Mouse (Mus musculus) liver, embryonic 16.5 days (tissue): ENCODE measurements at regions not wholly inside any gene's neighbourhood (a gene's known extent, or its start where the extent isn't known, plus 50 kb on each side); places are given as distances from the start of the nearest gene placed in this dataset.

Experiments
- ATAC-seq: fragments of 200-750 bp; cut with Nextera tagmentation; 2 replicates; pipeline ENCODE4 v1.8.0; 2017; ENCODE audit warnings: low read depth, mild to moderate bottlenecking, moderate number of reproducible peaks, moderate library complexity
- H3K27ac ChIP-seq: fragments of 300-500 bp; sonication (generic); 2 replicates; pipeline ENCODE4 v1.5.1; 2014; ENCODE audit warnings: mild to moderate bottlenecking, low read length
- H3K27me3 ChIP-seq: fragments of 300-500 bp; sonication (generic); 2 replicates; pipeline ENCODE4 v1.6.1; 2014; ENCODE audit warnings: low read depth, low read length, mixed read lengths; ENCODE audit not compliant: control insufficient read depth, insufficient read depth
- H3K36me3 ChIP-seq: fragments of 300-500 bp; sonication (generic); 2 replicates; pipeline ENCODE4 v1.6.1; 2014; ENCODE audit warnings: mild to moderate bottlenecking; ENCODE audit not compliant: control insufficient read depth, insufficient read depth
- H3K4me1 ChIP-seq: fragments of 300-500 bp; sonication (generic); 2 replicates; pipeline ENCODE4 v1.6.1; 2014; ENCODE audit warnings: low read depth, low read length, mixed read lengths; ENCODE audit not compliant: control insufficient read depth
- H3K4me2 ChIP-seq: fragments of 300-500 bp; sonication (generic); 2 replicates; pipeline ENCODE4 v1.6.1; 2014; ENCODE audit warnings: low read depth, low read length, mixed read lengths
- H3K4me3 ChIP-seq: fragments of 300-500 bp; sonication (generic); 2 replicates; pipeline ENCODE4 v1.5.1; 2014; ENCODE audit warnings: low read depth, mild to moderate bottlenecking, low read length
- H3K9ac ChIP-seq: fragments of 300-500 bp; sonication (generic); 2 replicates; pipeline ENCODE4 v1.6.1; 2014; ENCODE audit warnings: low read depth, low read length
- H3K9me3 ChIP-seq: fragments of 300-500 bp; sonication (generic); replicated peaks from 2 replicates; pipeline ENCODE4 v1.6.1; 2016; ENCODE audit warnings: low read length; ENCODE audit not compliant: control insufficient read depth
- WGBS: fragments of 180-500 bp; shearing (Covaris S2); extraction: QIAGEN DNeasy Blood & Tissue Kit; methylation state at CpG from one replicate; pipeline ENCODE4 v1.1.7; 2014; ENCODE audit not compliant: insufficient replicate concordance; 5-methylcytosine and 5-hydroxymethylcytosine counted together

DNA sequence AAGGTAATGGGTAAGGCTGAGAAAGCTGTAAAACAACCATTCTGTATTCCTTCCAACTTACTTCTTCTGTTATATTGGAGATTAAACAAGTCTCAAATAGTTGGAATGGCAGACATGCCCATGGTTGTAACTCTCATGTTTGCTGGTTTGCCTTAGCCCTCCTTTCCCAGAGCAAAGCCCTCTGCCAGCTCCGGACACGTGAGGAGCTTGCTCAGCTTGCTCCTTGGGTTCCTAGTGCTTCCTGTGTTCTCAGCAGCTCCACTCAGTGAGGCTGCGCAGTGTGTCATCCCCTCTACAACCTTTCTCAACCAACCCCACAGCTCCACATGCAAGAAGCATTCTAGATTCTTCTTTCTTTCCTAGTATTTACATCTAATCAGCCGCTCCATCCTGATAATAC is 193.3 kb upstream of the Tmem45b start:
- Histone ChIP-seq H3K4me2 (no peak overlapping the region), H3K4me1 (no peaks in the 10 kb centered on the region), H3K36me3 (no peaks in the 10 kb centered on the region), H3K9ac (no peak overlapping the region), H3K27me3 (no peaks in the 10 kb centered on the region), H3K9me3 (no peaks in the 10 kb centered on the region), H3K27ac (no peak overlapping the region), H3K4me3 (no peak overlapping the region)
- ATAC-seq: no peak
- WGBS: 66% methylated on average over 4 of the region's 4 CpGs

DNA sequence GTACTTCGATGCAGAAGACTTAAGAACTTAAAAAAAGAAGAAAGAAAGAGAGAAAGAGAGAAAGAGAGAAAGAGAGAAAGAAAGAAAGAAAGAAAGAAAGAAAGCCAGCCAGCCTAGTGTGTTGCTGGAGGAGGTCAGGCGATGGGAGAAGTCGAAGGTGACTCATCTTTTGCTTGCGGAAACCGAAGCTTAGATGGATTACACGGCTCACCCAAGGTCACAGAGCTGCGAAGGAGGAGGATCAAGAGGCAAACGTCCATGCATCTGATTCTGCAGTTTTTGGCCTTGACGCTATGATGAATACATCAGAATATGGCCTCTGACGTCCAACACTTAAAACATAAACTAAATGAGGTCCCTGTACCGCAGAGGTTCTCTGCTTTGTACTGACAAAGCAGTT is 192.4 kb upstream of the Tmem45b start:
- Histone ChIP-seq H3K27me3 (no peaks in the 10 kb centered on the region), H3K4me2 (no peak overlapping the region), H3K4me1 (no peaks in the 10 kb centered on the region), H3K9ac (no peak overlapping the region), H3K27ac (no peak overlapping the region), H3K4me3 (no peak overlapping the region), H3K36me3 (no peaks in the 10 kb centered on the region), H3K9me3 (no peaks in the 10 kb centered on the region)
- 67% methylated on average over 11 of the region's 11 CpGs for WGBS
- ATAC-seq: no peak

DNA sequence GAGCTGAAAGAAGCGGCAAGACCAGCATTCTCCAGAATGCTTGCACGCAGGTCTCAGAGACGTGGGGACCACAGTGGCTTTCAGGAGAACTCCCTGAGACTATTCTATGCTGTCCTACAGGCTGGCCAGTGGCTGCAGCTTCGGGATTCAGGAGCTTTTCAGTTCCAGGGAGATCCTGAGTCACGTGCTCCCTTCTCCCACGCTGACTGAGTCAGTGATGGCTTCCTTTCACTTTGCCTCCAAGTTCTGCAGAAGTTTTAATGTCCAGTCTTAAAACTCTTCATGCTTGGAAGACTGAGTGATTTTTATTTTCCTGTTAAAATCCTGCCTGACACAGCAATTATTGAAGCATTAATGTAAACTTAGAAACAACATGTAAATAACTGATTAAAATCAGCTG is 190.5 kb upstream of the Tmem45b start:
- Histone ChIP-seq H3K9me3 (no peaks in the 10 kb centered on the region), H3K36me3 (no peaks in the 10 kb centered on the region), H3K27ac (no peak overlapping the region), H3K4me2 (no peak overlapping the region), H3K27me3 (no peaks in the 10 kb centered on the region), H3K4me1 (no peaks in the 10 kb centered on the region), H3K9ac (no peak overlapping the region), H3K4me3 (no peak overlapping the region)
- WGBS: 57% methylated on average over 6 of the region's 6 CpGs
- ATAC-seq: no peak

- Histone ChIP-seq H3K36me3 (no peaks in the 10 kb centered on the region), H3K9me3 (no peaks in the 10 kb centered on the region), H3K4me3 (no peak overlapping the region), H3K4me2 (no peak overlapping the region), H3K4me1 (no peaks in the 10 kb centered on the region), H3K27ac (no peak overlapping the region), H3K9ac (no peak overlapping the region), H3K27me3 (no peaks in the 10 kb centered on the region)
- WGBS: 67% methylated on average over 7 of the region's 7 CpGs
- no peak for ATAC-seq
Measured at GRCm38 (mm10) chr9:31654213-31654612, 190.0 kb upstream of the Tmem45b start.

- Histone ChIP-seq H3K4me3 (no peak overlapping the region), H3K27me3 (no peaks in the 10 kb centered on the region), H3K9ac (no peak overlapping the region), H3K27ac (no peak overlapping the region), H3K4me2 (no peak overlapping the region), H3K9me3 (no peaks in the 10 kb centered on the region), H3K4me1 (no peaks in the 10 kb centered on the region), H3K36me3 (no peaks in the 10 kb centered on the region)
- 53% methylated on average over 3 of the region's 3 CpGs for WGBS
- no peak for ATAC-seq
Measured at GRCm38 (mm10) chr9:31653788-31654187, 189.5 kb upstream of the Tmem45b start.

DNA sequence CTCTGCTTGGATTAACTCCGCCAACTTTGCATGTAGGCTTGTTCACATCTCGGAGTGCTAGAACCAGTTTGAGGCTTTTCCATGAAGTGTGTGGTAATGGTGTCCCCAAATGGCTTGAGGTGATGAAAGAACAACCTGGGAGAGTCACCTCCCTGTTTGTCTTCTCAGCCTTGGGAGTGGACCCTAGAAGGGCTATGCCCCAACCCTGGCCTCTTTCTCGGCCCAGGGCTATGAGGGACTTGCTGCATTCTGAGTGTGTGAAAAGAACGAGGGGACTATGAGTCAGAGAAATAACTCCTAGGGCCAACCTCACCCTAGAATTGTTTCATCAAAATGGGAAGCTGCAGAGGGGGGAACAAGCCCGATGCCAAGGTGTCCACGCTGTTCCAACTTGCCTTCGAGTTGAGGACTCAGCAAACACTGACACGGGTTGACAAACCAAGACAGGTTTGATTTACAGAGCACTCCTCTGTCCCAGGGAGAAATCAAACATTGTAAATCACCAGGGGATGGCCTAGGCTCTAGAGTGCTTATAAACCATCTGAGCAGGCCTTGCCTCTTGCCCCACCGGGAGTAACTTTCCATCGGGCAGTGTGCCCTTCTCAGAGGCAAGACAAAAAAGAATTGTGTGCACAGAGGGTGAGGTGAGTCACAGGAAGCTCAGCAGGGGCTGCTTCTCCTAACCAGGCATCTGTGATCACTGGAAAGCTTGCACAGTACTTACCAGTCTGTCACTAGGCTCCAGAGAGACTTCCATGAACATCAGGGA is 186.3 kb upstream of the Tmem45b start:
- H3K9me3 ChIP-seq: no peaks in the 10 kb centered on the region
- no peak overlapping the region for H3K4me3 ChIP-seq
- H3K27me3 ChIP-seq: no peaks in the 10 kb centered on the region
- H3K4me2 ChIP-seq: no peak overlapping the region
- no peak for ATAC-seq
- WGBS: 64% methylated on average over 10 of the region's 10 CpGs
- no peaks in the 10 kb centered on the region for H3K4me1 ChIP-seq
- H3K9ac ChIP-seq: no peak overlapping the region
- no peaks in the 10 kb centered on the region for H3K36me3 ChIP-seq
- H3K27ac ChIP-seq: no peak overlapping the region

DNA sequence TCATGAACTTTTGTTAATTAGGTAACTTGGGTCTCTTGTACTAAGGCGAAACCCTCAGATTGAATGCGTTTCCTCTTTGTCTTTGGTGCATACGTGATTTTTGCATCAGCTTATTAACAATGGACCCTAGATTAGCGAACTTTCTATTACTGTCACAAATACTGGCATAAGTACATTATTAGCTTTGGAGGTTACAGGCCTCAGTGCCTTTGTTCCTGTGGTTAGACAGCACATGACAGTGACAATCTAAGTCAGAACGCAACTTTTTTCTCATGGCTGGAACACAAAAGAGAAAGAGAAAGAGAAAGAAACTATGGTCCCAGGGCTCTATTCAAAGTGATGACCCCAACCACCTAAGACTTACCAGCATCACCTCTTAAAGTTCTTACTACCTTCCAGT is 184.8 kb upstream of the Tmem45b start:
- H3K36me3 ChIP-seq: no peaks in the 10 kb centered on the region
- WGBS: 70% methylated on average over 5 of the region's 5 CpGs
- H3K9me3 ChIP-seq: no peaks in the 10 kb centered on the region
- no peaks in the 10 kb centered on the region for H3K4me1 ChIP-seq
- ATAC-seq: no peak
- H3K27ac ChIP-seq: no peak overlapping the region
- no peak overlapping the region for H3K4me2 ChIP-seq
- H3K9ac ChIP-seq: no peak overlapping the region
- no peaks in the 10 kb centered on the region for H3K27me3 ChIP-seq
- H3K4me3 ChIP-seq: no peak overlapping the region

- 67% methylated on average over 9 of the region's 9 CpGs for WGBS
- Histone ChIP-seq H3K4me3 (no peak overlapping the region), H3K9ac (no peak overlapping the region), H3K4me2 (no peak overlapping the region), H3K27ac (no peak overlapping the region), H3K36me3 (no peaks in the 10 kb centered on the region), H3K4me1 (no peaks in the 10 kb centered on the region), H3K27me3 (no peaks in the 10 kb centered on the region), H3K9me3 (no peaks in the 10 kb centered on the region)
- no peak for ATAC-seq
Measured at GRCm38 (mm10) chr9:31648551-31648950, 184.3 kb upstream of the Tmem45b start.

DNA sequence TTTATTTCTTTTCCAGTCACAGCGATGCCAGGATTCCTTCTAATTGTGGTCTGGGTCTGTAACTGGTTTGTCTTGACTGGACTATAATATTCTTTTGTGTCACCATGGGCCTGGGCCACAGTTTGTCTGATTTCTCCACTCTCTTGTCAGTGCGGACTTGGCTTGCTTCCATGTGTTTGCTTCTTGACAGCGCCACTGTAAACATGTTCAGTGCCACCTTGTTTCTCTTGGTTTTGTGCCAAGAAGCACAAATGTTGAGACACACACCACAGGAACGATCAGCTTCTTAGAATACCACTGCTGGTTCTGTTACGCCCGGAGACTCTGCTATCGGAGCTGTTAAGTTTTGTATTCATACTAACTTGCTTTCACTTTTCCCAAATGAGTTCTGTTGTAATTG is 180.9 kb upstream of the Tmem45b start:
- Histone ChIP-seq H3K27ac (no peak overlapping the region), H3K27me3 (no peaks in the 10 kb centered on the region), H3K9ac (no peak overlapping the region), H3K9me3 (no peaks in the 10 kb centered on the region), H3K36me3 (no peaks in the 10 kb centered on the region), H3K4me1 (no peaks in the 10 kb centered on the region), H3K4me2 (no peak overlapping the region), H3K4me3 (no peak overlapping the region)
- 68% methylated on average over 7 of the region's 7 CpGs for WGBS
- ATAC-seq: no peak
